Mouse (Mus musculus) c-Kit-positive CD71-negative TER-119-negative erythroid progenitor cells, embryonic 14.5 days (primary cell): Measurements from ENCODE around the gene Ess2.
"Not testable (repeated sequence)": the region's sequence is repeated elsewhere in the genome, so short reads cannot be mapped to it uniquely, and the experiment has no call there.

Source experiments
- DNase-seq: peaks from one replicate; pipeline ENCODE4 v3.0.0-alpha.2; 2013; ENCODE audit warnings: low read depth

The Ess2 gene

DNA sequence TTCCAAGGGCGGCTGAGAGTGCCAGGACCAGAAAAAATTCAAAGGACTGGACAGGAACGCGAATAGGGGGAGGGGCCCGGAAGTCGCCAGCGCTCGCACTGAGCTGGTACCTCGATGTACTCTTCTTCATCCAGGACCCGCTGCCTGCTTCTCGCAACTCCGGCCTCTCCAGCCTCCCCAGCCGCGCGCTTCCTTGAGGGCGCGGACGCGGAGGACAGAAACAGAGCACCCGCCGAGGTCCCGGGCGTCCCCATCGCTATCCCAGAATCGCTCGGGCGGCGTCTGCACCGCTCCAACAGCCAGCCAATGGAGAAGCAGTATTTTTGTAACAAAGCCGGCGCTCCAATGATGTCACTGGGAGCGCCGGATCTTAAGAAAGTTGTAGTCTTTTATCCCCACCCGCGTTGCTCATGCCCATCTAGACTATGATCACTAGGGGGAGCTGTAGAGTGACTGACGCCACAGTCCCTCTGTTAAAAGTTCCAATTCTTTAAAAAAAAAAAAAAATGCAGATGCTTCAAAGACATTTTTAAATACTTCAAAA, at the start of gene Ess2:
Ess2 (minus strand) TSS at position 297 of the 544 bp plus-strand sequence.
- DNase-seq, result peak; percentile 97

DNA sequence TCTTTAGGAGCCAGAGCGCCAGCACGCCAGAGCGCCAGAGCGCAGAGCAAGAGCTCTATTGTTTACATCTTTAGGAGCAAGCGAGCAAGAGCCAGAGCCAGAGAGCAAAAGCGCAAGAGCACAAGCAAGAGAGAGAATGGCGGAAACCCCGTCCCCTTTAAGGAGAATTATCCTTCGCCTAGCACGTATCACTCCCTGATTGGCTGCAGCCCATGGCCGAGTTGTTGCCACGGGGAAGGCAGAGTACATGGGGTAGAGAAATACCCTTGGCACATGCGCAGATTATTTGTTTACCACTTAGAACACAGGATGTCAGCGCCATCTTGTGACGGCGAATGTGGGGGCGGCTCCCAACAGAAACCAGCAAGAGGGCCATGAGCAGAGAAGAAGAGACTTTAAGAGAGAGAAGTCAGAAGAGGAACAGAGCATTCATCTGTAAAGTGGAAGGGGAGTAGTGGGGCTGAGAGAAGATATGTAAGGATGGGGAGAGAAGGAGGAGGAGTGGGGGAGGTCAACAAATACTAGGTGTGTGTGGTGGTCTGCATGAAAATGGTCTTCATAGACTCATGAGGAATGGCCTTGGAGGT, 45.0 kb upstream of the Ess2 start:
- DNase-seq, result not testable (repeated sequence)

DNA sequence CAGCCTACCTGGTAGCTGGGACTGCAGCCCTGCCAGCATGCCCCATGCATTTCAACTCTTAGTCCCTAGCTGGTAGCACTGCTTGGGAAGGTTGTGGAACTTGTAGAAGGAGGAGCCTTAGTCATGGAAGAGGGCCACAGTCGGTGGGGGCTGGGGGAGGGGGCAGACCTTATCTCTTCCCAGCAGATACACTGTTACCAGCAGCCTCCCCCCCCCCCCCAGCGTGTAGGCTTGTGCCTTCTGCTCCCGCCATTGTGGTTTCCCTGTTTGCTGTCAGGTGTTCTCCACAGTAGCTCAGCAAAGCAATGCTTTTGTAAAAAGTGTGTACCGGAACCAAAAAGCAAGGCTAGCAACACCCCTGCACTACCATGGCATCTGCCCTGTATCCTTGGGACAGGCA, 40.5 kb upstream of the Ess2 start:
- no peak for DNase-seq

DNA sequence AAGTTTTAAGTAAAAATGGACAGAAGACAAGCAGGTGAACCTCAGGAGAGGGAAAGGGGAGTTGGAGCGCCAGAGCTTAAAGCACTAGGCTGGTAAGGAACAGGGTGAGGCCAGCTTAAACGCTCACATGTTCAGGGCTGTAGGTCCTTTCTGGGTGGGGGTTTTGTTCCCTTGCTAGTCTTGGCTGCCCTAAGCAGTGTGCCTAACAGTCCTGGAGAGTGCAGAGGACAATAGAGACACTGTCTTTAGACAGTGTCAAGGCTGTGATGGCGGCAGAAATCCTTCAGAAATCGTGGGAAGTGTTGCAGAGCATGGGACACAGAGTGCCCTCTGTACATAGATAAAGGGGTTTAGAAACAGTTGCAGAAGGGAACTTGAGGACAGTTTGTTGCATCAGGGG, 38.9 kb upstream of the Ess2 start:
- no peak for DNase-seq

DNA sequence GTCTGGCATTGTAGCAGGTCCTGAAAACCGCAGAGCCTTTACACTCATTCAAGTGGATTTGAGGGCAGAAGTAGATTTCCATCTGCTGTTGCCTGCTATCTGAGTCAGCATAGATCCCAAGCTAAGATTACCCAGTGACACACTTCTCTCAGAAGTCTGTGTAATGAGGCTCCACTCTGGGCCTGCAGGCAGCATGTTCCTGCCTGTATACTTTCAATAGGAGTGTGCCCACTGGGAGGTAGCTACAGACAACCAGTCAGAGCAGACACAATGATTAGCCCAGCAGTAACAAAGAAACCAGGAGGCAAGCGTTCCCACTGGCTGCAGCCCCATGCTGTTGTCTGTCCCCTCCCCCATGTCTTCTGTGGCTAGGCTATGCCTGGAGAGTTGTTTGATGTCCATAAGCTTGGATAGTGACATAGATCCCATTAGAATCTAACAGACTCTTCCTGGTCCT, 38.3 kb upstream of the Ess2 start:
- no peak for DNase-seq

DNA sequence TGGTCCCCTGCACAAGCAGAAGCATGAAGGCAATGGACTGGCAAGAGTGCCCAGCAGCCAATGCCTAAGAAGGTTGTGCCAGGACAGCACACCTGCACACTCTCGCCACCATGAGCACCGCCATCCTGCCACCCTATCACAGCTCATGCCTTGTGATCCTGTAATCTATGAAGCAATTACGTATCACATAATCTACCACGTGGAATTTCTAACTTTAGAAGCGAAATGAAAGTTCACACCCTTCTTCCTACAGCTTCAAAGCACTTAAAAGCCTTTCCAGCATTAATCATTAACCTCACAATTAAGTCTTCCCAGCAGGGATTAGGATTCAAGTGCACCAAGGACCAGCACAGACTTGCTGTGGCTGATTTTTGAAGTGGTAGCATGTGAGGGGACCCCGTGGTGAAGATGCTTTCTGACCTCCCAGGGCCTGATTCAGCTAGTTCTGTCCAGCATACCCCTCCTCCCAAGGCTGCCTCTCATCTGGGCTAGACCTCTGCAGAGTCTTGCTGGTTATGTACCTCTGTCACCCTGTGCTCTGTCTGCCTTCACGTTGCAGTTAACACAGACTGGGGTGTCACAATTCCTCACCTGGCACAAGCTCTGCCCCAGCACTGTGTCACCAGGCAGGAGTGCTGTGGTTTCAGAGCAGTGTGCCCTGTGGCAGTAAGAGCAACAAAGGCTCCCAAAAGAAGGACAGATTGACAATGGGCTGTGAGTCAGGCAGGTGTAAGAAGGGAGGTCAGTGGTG, 34.1 kb upstream of the Ess2 start:
- no peak for DNase-seq

DNA sequence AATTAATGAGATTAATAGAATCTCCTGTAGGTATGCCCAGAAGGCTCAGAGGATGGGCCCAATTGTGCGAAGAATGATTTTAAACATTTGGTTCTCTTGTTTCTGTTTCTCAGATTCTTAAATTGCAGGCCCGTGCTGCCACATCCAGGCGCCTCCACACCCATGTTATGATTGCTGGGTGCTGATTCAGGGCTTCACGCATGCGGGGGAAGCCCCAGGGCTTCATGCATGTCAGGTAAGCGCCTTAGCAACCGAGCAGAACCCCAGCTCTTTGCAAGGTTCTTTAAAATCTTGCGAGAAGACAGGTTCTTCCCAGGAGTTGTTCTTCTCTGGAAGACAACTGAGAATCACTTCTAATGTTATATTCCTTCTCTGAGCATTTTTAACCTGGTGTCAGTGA, 32.3 kb upstream of the Ess2 start:
- DNase-seq, result no peak

DNA sequence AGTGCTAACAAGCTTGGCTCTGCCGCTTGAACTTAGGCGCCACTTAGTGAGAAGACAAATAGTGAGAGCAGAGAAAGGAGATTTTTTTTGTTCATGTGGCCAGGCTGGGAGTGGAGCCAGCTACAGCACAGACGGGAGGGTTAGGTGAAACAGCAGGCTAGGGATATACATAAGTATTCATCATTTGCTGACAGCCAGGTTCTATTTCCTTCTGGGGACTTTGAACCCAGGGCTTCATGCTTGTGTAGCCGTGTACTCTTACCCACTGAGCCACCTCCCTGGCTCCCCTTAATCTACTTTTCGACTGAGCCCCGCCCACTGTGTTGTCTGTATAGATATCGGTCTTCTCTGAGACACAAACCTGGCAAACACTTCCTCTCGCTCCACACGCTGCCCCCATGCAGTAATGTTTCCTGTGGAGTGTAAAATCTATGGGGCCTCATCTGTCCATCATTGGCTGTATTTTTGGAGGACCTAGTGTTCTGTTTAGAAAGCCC, 28.2 kb upstream of the Ess2 start:
- DNase-seq, result no peak

DNA sequence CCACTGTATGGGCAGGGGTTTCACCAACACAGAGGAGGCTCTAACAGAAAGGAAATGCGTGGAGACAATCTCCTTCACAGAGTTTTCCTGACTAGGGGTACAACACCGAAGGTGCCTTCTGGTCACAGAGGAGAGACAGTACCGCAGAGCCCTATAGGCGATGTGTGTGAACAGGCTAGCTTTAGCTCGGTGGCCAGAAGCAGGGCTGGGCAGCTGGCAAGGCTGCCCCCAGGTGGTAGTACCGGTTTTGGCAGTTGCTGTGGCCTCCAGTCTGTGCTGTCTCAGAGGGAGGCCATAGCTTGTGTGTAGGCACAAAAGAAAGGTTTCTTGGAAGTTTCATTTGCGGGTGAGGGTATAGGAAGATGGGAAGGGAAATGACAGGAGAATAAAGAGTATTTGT, 27.7 kb upstream of the Ess2 start:
- DNase-seq, result peak; percentile 65

DNA sequence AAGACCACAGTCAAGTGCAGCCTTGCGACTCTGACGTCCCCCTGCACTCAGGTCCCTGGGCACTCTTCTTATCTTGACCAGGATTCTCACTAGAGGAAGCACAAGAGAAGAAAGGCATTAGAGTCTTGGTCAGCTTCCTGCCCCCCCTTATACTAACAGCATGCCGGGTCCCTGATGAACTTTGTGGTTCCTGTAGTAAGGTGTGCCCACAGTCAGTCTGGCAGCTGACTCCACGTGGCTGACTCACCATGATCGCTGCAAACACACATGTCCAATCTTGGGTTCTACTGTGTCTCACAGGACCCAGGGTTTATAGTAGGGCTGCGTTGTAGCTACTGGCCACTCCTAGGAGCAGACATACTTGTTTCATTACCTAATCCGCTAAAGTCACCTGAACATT, 27.0 kb upstream of the Ess2 start:
- no peak for DNase-seq

DNA sequence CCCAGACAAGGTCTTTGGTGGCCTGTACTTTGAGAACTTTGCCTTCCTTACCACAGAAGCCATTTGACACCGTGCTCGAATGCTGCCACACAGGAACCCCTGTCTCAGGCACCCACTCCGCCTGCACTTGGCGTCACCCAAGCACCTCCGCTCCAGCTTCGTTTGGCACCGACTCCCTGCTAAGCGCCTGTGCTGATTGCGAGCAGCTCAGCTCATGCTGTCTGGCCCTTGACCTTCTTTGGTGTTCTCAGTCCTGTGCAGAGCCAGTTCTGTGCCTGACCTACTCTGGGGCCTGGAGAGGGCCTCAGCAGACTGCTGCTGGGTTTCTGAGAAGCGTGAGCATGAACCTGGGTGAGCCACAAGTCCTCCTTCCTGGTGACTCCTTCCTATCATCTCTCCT, 25.6 kb upstream of the Ess2 start:
- no peak for DNase-seq

DNA sequence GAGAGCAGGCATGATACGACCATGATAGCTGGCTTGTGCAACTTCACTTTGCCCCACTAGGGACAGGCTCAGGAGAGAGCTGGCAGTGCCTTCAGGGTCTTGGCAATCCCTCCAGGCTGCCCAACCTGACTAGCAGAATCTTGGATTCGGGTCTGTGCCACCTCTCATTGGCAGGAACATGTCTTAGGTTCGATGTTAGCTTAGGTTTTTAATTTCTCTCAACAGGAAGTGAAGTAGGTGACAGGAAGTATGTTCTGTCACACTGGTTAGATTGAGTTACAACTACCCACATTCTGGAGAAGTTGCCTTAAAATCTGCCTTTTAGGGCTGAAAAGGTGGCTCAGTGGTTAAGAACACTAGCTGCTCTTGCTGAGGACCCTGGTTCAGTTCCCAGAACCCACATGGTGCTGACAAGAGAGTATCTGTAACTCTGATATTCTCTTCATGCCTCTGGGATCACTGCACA, 23.3 kb upstream of the Ess2 start:
- DNase-seq, result no peak

DNA sequence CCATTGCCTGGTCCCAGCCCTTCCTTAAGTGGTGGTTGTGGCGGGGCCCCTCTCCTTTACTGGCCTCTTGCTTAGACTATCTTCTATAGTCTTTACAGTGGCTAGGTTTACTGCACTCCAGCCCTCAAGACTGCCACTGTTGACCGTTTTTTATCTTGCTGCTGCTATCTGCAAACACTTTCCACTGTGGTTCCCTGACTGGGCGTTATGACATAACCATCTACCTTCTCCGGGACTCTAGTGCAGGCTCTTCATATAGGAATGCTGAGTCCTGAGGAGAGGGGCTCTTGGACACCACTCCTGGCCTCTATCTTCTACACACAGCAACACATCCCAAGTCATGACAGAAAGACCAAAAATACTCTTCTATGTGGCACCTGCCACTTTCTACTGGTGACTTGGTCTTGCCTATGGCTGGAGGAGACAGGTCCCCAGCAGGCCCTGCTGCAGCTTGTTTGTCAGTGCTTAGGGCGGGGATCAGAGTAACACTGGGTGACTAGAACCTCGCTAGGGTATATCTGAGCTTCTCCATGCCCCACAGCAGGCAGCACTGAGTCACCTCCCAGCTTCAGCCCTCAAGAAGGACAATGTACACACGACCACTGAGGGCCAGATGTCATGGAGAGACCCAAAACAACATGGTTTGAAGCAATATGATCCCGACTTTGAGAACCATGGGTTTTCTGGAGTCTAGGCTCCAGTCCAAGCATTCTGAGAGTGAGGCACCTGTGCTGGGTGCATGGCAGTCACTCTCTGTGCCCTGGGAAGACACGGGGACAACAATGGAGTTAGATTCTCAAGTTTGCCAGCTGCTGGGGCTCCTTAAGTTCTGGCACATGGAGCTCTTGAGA, 22.7 kb upstream of the Ess2 start:
- no peak for DNase-seq

DNA sequence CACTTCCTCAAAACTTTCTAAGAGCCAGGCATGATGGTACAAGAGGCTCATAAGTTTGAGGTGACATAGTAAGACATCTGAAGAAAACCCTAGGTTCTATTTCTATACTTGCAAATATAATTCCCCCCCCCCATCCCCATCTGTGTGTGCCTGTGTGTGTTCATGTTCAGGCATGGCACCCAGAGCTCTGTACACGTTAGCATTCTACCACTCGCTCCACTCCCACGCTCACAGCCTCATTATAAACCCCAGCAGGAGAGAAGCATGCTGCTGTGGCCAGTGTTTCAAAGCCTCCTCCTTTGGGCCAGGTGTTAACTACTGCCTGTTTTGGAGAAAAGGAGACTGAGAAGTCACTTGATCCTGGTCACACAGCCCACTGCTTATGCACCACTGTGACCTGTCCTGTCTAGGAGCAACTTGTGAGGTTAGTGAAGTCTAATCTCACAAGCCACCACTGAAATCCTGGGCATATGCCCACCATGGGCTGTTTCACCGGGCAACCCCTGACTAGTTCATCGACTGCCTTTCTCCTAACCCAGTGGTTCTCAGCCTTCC, 20.8 kb upstream of the Ess2 start:
- no peak for DNase-seq

DNA sequence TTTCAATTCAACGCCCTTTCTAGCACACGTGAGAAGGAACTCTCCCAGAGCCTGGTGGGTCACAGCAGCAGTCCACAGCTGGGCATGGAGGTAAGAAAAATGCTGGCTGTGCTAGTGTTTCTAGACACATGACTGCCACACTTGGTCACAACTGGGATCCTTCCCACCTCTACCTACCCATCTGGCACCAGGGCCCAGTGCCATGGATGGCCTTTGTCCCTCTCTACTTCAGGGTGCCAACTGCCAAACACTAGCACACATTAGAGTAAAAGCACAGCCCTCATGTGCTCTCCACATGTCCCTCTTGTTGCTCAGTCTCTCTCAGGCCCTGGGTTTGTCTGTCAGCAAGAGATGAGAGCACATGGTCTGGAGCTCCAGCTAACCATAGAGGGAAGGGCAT, 18.5 kb upstream of the Ess2 start:
- DNase-seq, result no peak

DNA sequence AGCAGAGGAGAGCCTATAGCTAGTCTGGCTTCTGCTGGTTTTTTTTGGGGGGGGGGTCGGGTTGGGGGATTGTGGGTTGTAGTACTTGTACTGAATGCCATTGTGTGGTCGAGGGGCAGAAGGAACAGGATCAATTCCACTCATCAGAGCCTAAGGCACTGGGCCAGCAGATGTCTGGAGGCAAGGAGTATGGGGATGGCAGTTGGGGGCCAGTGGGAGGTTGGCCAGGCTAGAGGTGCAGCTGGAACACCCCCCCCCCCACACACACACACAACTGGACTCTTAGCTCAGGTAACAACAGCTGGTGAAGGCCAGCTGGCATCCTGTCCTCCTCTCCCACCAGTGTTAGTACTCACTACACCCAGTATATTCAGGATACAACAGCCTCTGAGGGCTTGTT, 18.1 kb upstream of the Ess2 start:
- no peak for DNase-seq

DNA sequence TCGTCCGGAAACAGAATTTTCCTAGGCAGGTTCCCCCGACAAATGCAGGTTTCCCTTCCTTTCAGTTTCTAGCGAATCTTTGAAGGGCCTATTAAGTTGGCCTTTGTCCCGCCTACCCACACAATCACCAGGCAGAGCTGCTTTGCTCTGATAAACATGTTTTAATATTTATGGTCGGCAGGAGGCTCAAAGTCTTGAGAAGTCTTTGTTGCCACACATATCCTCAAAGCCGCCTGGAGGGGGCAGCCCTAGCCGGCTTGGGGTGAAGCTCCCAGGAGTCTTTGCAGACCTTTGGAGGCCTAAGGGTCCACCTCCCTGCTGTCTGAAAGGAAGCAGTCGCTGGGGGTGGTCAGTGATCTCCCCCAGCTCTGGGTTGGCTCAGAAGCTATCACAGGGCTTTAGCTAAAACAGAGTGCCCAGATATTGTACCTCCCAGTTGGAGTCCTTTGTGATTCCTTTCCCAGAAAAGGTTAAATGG, 17.5 kb upstream of the Ess2 start:
- DNase-seq, result peak; percentile 87

DNA sequence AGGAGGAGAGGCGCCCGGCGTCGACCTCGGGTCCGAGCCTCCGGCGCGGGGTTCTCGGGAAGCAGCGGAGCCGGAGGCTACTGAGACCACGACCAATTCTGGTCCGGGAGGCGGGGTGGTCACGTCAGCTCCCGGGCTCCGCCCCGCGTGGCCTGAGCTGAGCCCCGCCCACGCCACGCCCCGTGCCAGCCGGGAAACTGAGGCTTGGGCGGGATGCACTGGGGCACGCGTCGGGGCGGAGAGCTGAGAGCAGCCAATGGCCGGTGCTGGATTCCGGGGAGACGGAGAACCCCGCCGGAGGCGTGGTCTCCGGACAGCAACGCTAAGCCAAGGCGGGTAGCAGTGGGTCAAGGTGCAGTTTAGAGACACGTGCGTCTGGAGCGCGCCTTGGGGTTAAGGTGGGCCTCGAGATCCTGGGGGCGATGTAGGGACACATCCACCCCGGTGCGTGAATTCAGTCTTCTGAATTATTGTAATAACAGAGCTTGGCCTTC, 17.0 kb upstream of the Ess2 start, which contains the start of gene Slc25a1:
Slc25a1 (minus strand) TSS at position 133 of the 494 bp plus-strand sequence.
- peak; percentile 58 for DNase-seq

DNA sequence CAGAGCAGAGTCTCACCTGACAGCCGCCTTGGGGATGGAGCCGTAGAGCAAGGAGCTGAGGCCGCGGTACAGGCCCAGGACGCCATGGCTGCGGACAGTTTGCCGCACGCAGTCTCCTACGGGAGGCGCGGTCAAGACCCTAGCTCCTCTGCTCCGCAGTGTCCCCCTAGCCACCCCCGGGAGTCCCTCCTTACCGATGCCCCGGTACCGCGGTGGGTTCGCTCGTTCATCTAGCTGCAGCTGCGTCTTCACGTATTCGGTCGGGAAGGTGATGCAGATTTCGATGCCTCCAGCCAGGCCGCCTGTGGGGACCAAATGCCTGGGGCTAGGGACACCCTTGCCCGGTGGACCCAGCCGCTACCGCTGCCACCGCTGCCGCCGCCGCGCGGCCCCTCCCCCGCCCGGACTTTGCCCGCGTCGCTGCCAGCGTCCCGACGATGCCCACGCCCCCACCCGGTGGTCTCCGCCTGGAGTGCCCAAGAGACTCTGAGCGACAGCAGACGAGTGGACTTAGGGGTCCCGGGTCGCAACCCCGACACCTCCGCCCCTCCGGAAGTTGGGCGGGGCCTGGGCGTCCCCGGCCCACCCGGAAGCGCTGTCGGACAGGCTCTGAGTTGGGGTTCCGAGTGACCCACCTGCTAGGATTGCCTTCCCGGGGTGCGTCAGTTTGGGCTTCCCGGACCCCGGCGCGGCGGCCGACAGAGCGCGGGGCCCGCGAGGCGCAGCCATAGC, 16.4 kb upstream of the Ess2 start:
- DNase-seq, result no peak

DNA sequence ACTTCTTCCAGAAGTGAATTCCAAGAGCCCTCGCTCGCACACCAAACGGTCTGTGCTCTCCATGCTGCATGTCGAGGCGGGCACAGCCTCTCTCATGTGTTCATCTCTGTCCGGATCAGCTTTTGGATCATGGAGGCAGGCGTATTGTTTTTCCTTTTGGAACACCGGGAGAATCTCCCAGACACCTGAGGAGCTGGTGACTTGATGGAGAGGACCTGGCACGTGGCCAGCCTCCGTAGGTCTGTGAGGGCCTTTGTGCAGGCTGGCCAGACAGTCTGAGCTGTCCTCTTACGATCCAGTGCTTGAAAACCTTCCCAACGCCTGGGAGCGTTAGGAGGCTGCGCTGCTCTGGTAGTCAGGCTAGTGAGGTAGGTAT, 11.0 kb upstream of the Ess2 start:
- DNase-seq, result no peak
